Mouse (Mus musculus): ENCODE measurements around the gene Mtf2. TPM values are rescaled to one million over a fixed set of nuclear protein-coding genes. Genes with fewer than 3 reads are reported as not detected.
"Not testable (repeated sequence)": the region's sequence is repeated elsewhere in the genome, so short reads cannot be mapped to it uniquely, and the experiment has no call there.

Mtf2 gene
- total RNA-seq, 2 experiments from 2014 or later: 54.9 to 57.3 TPM

- no peak overlapping the region for H3K27ac ChIP-seq
- no peak for TF ChIP-seq CTCF (conservative IDR thresholded peaks at IDR 0.05)
- no peak for DNase-seq (ENCODE audit: low spot score in 2 of 2)
- no peak overlapping the region for H3K4me3 ChIP-seq
Measured at GRCm38 (mm10) chr5:108049711-108050268, 15.7 kb upstream of the Mtf2 start.

GRCm38 (mm10) chr5:108051026-108051425 lies 14.4 kb upstream of the Mtf2 start:
- H3K27ac ChIP-seq: no peak overlapping the region
- TF ChIP-seq CTCF (conservative IDR thresholded peaks at IDR 0.05): no peak
- H3K4me3 ChIP-seq: no peak overlapping the region
- DNase-seq (ENCODE audit: low spot score in 2 of 2): no peak

GRCm38 (mm10) chr5:108051727-108052126 lies 13.7 kb upstream of the Mtf2 start:
- not testable (repeated sequence) for H3K27ac ChIP-seq; DNase-seq (ENCODE audit: low spot score in 2 of 2); H3K4me3 ChIP-seq

GRCm38 (mm10) chr5:108052200-108052599 lies 13.3 kb upstream of the Mtf2 start:
- no peak overlapping the region for H3K4me3 ChIP-seq
- no peak for DNase-seq (ENCODE audit: low spot score in 2 of 2)
- H3K27ac ChIP-seq: no peak overlapping the region
- TF ChIP-seq CTCF (conservative IDR thresholded peaks at IDR 0.05): no peak

GRCm38 (mm10) chr5:108053566-108053965 lies 11.9 kb upstream of the Mtf2 start:
- no peak for DNase-seq (ENCODE audit: low spot score in 2 of 2)
- TF ChIP-seq CTCF (conservative IDR thresholded peaks at IDR 0.05): no peak
- Histone ChIP-seq H3K27ac (no peak overlapping the region), H3K4me3 (no peak overlapping the region)

- DNase-seq (ENCODE audit: low spot score in 2 of 2): no peak
- Histone ChIP-seq H3K4me3 (no peak overlapping the region), H3K27ac (no peak overlapping the region)
- no peak for TF ChIP-seq CTCF (conservative IDR thresholded peaks at IDR 0.05)
Measured at GRCm38 (mm10) chr5:108060413-108060812, 5.1 kb upstream of the Mtf2 start.

GRCm38 (mm10) chr5:108072301-108072700 lies 6.8 kb downstream of the Mtf2 start:
- Histone ChIP-seq H3K4me3 (no peak overlapping the region), H3K27ac (no peak overlapping the region)
- no peak for TF ChIP-seq CTCF (conservative IDR thresholded peaks at IDR 0.05)
- no peak for DNase-seq (ENCODE audit: low spot score in 2 of 2)

GRCm38 (mm10) chr5:108076241-108076640 lies 10.8 kb downstream of the Mtf2 start:
- no peak for TF ChIP-seq CTCF (conservative IDR thresholded peaks at IDR 0.05)
- Histone ChIP-seq H3K4me3 (no peak overlapping the region), H3K27ac (no peak overlapping the region)
- DNase-seq (ENCODE audit: low spot score in 2 of 2): no peak

- TF ChIP-seq CTCF (conservative IDR thresholded peaks at IDR 0.05): no peak
- DNase-seq (ENCODE audit: low spot score in 2 of 2): no peak
- H3K4me3 ChIP-seq: no peak overlapping the region
- H3K27ac ChIP-seq: no peak overlapping the region
Measured at GRCm38 (mm10) chr5:108076833-108077540, 11.5 kb downstream of the Mtf2 start.

- DNase-seq (ENCODE audit: low spot score in 2 of 2): no peak
- Histone ChIP-seq H3K4me3 (no peak overlapping the region), H3K27ac (0 out of 2 replicates have a peak overlapping the region, but pooled peaks have one; percentile 29)
- TF ChIP-seq CTCF (conservative IDR thresholded peaks at IDR 0.05): no peak
Measured at GRCm38 (mm10) chr5:108079603-108080002, 14.1 kb downstream of the Mtf2 start.

GRCm38 (mm10) chr5:108082380-108082779 lies 16.9 kb downstream of the Mtf2 start:
- no peak for DNase-seq (ENCODE audit: low spot score in 2 of 2)
- Histone ChIP-seq H3K27ac (no peak overlapping the region), H3K4me3 (no peak overlapping the region)
- TF ChIP-seq CTCF (conservative IDR thresholded peaks at IDR 0.05): peak; percentile 71

- no peak overlapping the region for H3K27ac ChIP-seq
- DNase-seq (ENCODE audit: low spot score in 2 of 2): no peak
- no peak overlapping the region for H3K4me3 ChIP-seq
- TF ChIP-seq CTCF (conservative IDR thresholded peaks at IDR 0.05): peak; percentile 64
Measured at GRCm38 (mm10) chr5:108085440-108085839, 20.0 kb downstream of the Mtf2 start.

- not testable (repeated sequence) for H3K27ac ChIP-seq; H3K4me3 ChIP-seq; DNase-seq (ENCODE audit: low spot score in 2 of 2)
Measured at GRCm38 (mm10) chr5:108092731-108093130, 27.3 kb downstream of the Mtf2 start.

- Histone ChIP-seq H3K27ac (no peak overlapping the region), H3K4me3 (no peak overlapping the region)
- no peak for TF ChIP-seq CTCF (conservative IDR thresholded peaks at IDR 0.05)
- no peak for DNase-seq (ENCODE audit: low spot score in 2 of 2)
Measured at GRCm38 (mm10) chr5:108097676-108098075, 32.2 kb downstream of the Mtf2 start.

Data from layer of hippocampus, adult 2 months (tissue).